Mouse (Mus musculus): ENCODE measurements at regions not wholly inside any gene's neighbourhood (a gene's known extent, or its start where the extent isn't known, plus 50 kb on each side); places are given as distances from the start of the nearest gene placed in this dataset.

GRCm38 (mm10) chr2:8628007-8628406 lies 1118.6 kb upstream of the Celf2 start:
- DNase-seq (ENCODE audit: low spot score in 2 of 2), result no peak

- no peak for DNase-seq (ENCODE audit: low spot score in 2 of 2)
Measured at GRCm38 (mm10) chr2:8628485-8629208, 1119.3 kb upstream of the Celf2 start.

- peak in 1 of 2 experiments; percentile 17 for DNase-seq (ENCODE audit: low spot score in 2 of 2)
Measured at GRCm38 (mm10) chr2:8638082-8638481, 1128.7 kb upstream of the Celf2 start.

- DNase-seq (ENCODE audit: low spot score in 2 of 2), result no peak
Measured at GRCm38 (mm10) chr2:8639282-8639681, 1129.9 kb upstream of the Celf2 start.

GRCm38 (mm10) chr2:8645463-8645862 lies 1136.1 kb upstream of the Celf2 start:
- no peak for DNase-seq (ENCODE audit: low spot score in 2 of 2)

- no peak for DNase-seq (ENCODE audit: low spot score in 2 of 2)
Measured at GRCm38 (mm10) chr2:8660544-8660943, 1151.2 kb upstream of the Celf2 start.

GRCm38 (mm10) chr2:8673751-8674378 lies 1164.5 kb upstream of the Celf2 start:
- DNase-seq (ENCODE audit: low spot score in 2 of 2), result peak; percentile 17 to 65

- DNase-seq (ENCODE audit: low spot score in 2 of 2), result no peak
Measured at GRCm38 (mm10) chr2:8675537-8675936, 1166.2 kb upstream of the Celf2 start.

GRCm38 (mm10) chr2:8676546-8676945 lies 1167.2 kb upstream of the Celf2 start:
- peak in 1 of 2 experiments; percentile 20 for DNase-seq (ENCODE audit: low spot score in 2 of 2)

GRCm38 (mm10) chr2:8690846-8691643 lies 1181.7 kb upstream of the Celf2 start:
- no peak for DNase-seq (ENCODE audit: low spot score in 2 of 2)

GRCm38 (mm10) chr2:8729306-8729705 lies 1151.7 kb upstream of the 4930412O13Rik start:
- no peak for DNase-seq (ENCODE audit: low spot score in 2 of 2)

- DNase-seq (ENCODE audit: low spot score in 2 of 2), result peak in 1 of 2 experiments; percentile 28
Measured at GRCm38 (mm10) chr2:8754142-8754541, 1126.9 kb upstream of the 4930412O13Rik start.

GRCm38 (mm10) chr2:8756546-8756945 lies 1124.5 kb upstream of the 4930412O13Rik start:
- DNase-seq (ENCODE audit: low spot score in 2 of 2), result no peak

- DNase-seq (ENCODE audit: low spot score in 2 of 2), result no peak
Measured at GRCm38 (mm10) chr2:8770636-8771035, 1110.4 kb upstream of the 4930412O13Rik start.

- DNase-seq (ENCODE audit: low spot score in 2 of 2), result no peak
Measured at GRCm38 (mm10) chr2:8781152-8781935, 1099.7 kb upstream of the 4930412O13Rik start.

- no peak for DNase-seq (ENCODE audit: low spot score in 2 of 2)
Measured at GRCm38 (mm10) chr2:8782225-8782624, 1098.8 kb upstream of the 4930412O13Rik start.

- DNase-seq (ENCODE audit: low spot score in 2 of 2), result no peak
Measured at GRCm38 (mm10) chr2:8802061-8802460, 1079.0 kb upstream of the 4930412O13Rik start.

GRCm38 (mm10) chr2:8809609-8810008 lies 1071.4 kb upstream of the 4930412O13Rik start:
- DNase-seq (ENCODE audit: low spot score in 2 of 2), result no peak

GRCm38 (mm10) chr2:8818127-8818526 lies 1062.9 kb upstream of the 4930412O13Rik start:
- no peak for DNase-seq (ENCODE audit: low spot score in 2 of 2)

- DNase-seq (ENCODE audit: low spot score in 2 of 2), result no peak
Measured at GRCm38 (mm10) chr2:8825406-8825805, 1055.6 kb upstream of the 4930412O13Rik start.

Measured in frontal cortex, postnatal 10 days (tissue).